In genomic region chr10:118083035-118083720, GRCm38 (mm10) we compare ENCODE assay signal across 12 mouse cellular contexts. TPM values are rescaled to one million over a fixed set of nuclear protein-coding genes. Genes with fewer than 3 reads are reported as not detected.
DNase-seq lines count a peak whose midpoint lies in the region; ATAC-seq and TF ChIP-seq lines count a peak whose summit lies in the region.
"Had no signal": no experiment of that assay in that cellular context is flagged by ENCODE, and none has a peak within 500 bp of the region (broad histone marks: within the 10 kb centered on the region; RNA-seq: fewer than 3 reads in every experiment).

No protein-coding gene starts in this region.

- H3K27me3 ChIP-seq in heart, postnatal 0 days (ENCODE audit: control insufficient read depth, insufficient read depth, low read length): no peaks in the 10 kb centered on the region
- H3K27me3 ChIP-seq in heart, embryonic 11.5 days (ENCODE audit: control insufficient read depth, insufficient read depth, low read length): no peaks in the 10 kb centered on the region
- no peaks in the 10 kb centered on the region for H3K27me3 ChIP-seq in midbrain, embryonic 11.5 days (ENCODE audit: control insufficient read depth, insufficient read depth, low read length)
- H3K27me3 ChIP-seq: lung, embryonic 15.5 days; neural tube, embryonic 12.5 days had no signal

- no peak overlapping the region for H3K4me3 ChIP-seq in heart, postnatal 0 days (ENCODE audit: low read depth, low read length)
- no peak overlapping the region for H3K4me3 ChIP-seq in heart, embryonic 11.5 days (ENCODE audit: low read depth, low read length)
- no peak overlapping the region for H3K4me3 ChIP-seq in bone marrow, adult 2 months (replicated peaks; ENCODE audit: control insufficient read depth, low read depth, low read length)
- H3K4me3 ChIP-seq in midbrain, embryonic 11.5 days (ENCODE audit: low read depth, low read length): no peak overlapping the region
- H3K4me3 ChIP-seq: left cerebral cortex, adult 2 months; lung, embryonic 15.5 days; neural tube, embryonic 12.5 days had no signal

- no peaks in the 10 kb centered on the region for H3K9me3 ChIP-seq in heart, postnatal 0 days (replicated peaks; ENCODE audit: control insufficient read depth, low read length)
- no peaks in the 10 kb centered on the region for H3K9me3 ChIP-seq in heart, embryonic 11.5 days (replicated peaks; ENCODE audit: control insufficient read depth, low read length)
- no peaks in the 10 kb centered on the region for H3K9me3 ChIP-seq in midbrain, embryonic 11.5 days (ENCODE audit: control insufficient read depth, low read length)
- H3K9me3 ChIP-seq: lung, embryonic 15.5 days; neural tube, embryonic 12.5 days had no signal

- WGBS in heart, postnatal 0 days: 80% methylated on average over 13 of the region's 13 CpGs
- 82% methylated on average over 13 of the region's 13 CpGs for WGBS in heart, embryonic 11.5 days (ENCODE audit: insufficient replicate concordance)
- WGBS in bone marrow, adult 2 months: 59% methylated on average over 13 of the region's 13 CpGs
- 92% methylated on average over 13 of the region's 13 CpGs for WGBS in midbrain, embryonic 11.5 days

- H3K9ac ChIP-seq in heart, postnatal 0 days (replicated peaks; ENCODE audit: low read depth, low read length): no peak overlapping the region
- H3K9ac ChIP-seq in heart, embryonic 11.5 days (ENCODE audit: low read depth, low read length): no peak overlapping the region
- H3K9ac ChIP-seq in midbrain, embryonic 11.5 days (ENCODE audit: low read length): no peak overlapping the region
- H3K9ac ChIP-seq: lung, embryonic 15.5 days; neural tube, embryonic 12.5 days had no signal

- no peak for TF ChIP-seq CTCF in heart, postnatal 0 days (IDR thresholded peaks at IDR 0.05; ENCODE audit: low read depth)
- no peak for TF ChIP-seq CTCF in bone marrow, adult 2 months (IDR thresholded peaks at IDR 0.05; ENCODE audit: control insufficient read depth, insufficient read depth, low read length)

- no peak for TF ChIP-seq POLR2A in bone marrow, adult 2 months (IDR thresholded peaks at IDR 0.05; ENCODE audit: borderline replicate concordance, control insufficient read depth, low read depth, low read length)

- no peak for ATAC-seq in heart, postnatal 0 days (ENCODE audit: insufficient read depth, low read depth)
- no peak for ATAC-seq in heart, embryonic 11.5 days (replicated peaks; ENCODE audit: insufficient number of reproducible peaks, low FRiP score, low TSS enrichment)
- no peak for ATAC-seq in midbrain, embryonic 11.5 days (ENCODE audit: low FRiP score)

- H3K27ac ChIP-seq in heart, postnatal 0 days (ENCODE audit: low read depth): peak overlapping the region; percentile 22; the same call in 1 of the 2 replicates
- H3K27ac ChIP-seq in heart, embryonic 11.5 days (ENCODE audit: low read depth, low read length): no peak overlapping the region
- peak overlapping the region; percentile 78 for H3K27ac ChIP-seq in bone marrow, adult 2 months (ENCODE audit: control insufficient read depth, insufficient read depth, low read depth, low read length, poor library complexity)
- no peak overlapping the region for H3K27ac ChIP-seq in midbrain, embryonic 11.5 days (ENCODE audit: low read depth, low read length)
- H3K27ac ChIP-seq: left cerebral cortex, adult 2 months; lung, embryonic 15.5 days; neural tube, embryonic 12.5 days had no signal

- no peak for DNase-seq in heart, postnatal 0 days (ENCODE audit: low spot score)
- DNase-seq in monocyte, adult 2 months (ENCODE audit: low read depth in 1 of 2, low spot score in 2 of 2): peak; percentile 79 to 81
- peak; percentile 68 to 71 for DNase-seq in thymus, postnatal 10 days (ENCODE audit: low spot score in 2 of 2)
- no peak for DNase-seq in midbrain, embryonic 11.5 days (ENCODE audit: low spot score, missing footprints)
- DNase-seq in MN1 (ENCODE audit: low spot score): no peak
- DNase-seq in cerebellum, postnatal 14 days: no peak
- DNase-seq: cerebellum, adult 11-12 months had no signal

- H3K4me2 ChIP-seq in heart, postnatal 0 days (ENCODE audit: low read depth, low read length): no peak overlapping the region
- H3K4me2 ChIP-seq in heart, embryonic 11.5 days: no peak overlapping the region
- H3K4me2 ChIP-seq in midbrain, embryonic 11.5 days: no peak overlapping the region
- H3K4me2 ChIP-seq: lung, embryonic 15.5 days; neural tube, embryonic 12.5 days had no signal

- no peaks in the 10 kb centered on the region for H3K4me1 ChIP-seq in heart, postnatal 0 days (ENCODE audit: control insufficient read depth, insufficient read depth)
- H3K4me1 ChIP-seq in heart, embryonic 11.5 days (ENCODE audit: control insufficient read depth, insufficient read depth, low read length): no peaks in the 10 kb centered on the region; the same call in 1 of the 2 replicates
- H3K4me1 ChIP-seq in bone marrow, adult 2 months (ENCODE audit: control insufficient read depth, insufficient read depth, low read length): peaks cover 6% of the 10 kb centered on the region; the same call in 1 of the 2 replicates
- peaks cover 6% of the 10 kb centered on the region; the same call in 1 of the 2 replicates for H3K4me1 ChIP-seq in midbrain, embryonic 11.5 days (ENCODE audit: control insufficient read depth, insufficient read depth, low read length)
- H3K4me1 ChIP-seq: lung, embryonic 15.5 days had no signal

- TF ChIP-seq EP300 in heart, postnatal 0 days (IDR thresholded peaks at IDR 0.05; ENCODE audit: low read depth): no peak

- no peaks in the 10 kb centered on the region for H3K36me3 ChIP-seq in heart, postnatal 0 days (replicated peaks; ENCODE audit: control insufficient read depth, insufficient read depth, low read length)
- H3K36me3 ChIP-seq in heart, embryonic 11.5 days (ENCODE audit: control insufficient read depth, insufficient read depth, low read length): no peaks in the 10 kb centered on the region
- H3K36me3 ChIP-seq in midbrain, embryonic 11.5 days (ENCODE audit: control insufficient read depth, insufficient read depth, low read length): no peaks in the 10 kb centered on the region
- H3K36me3 ChIP-seq: lung, embryonic 15.5 days; neural tube, embryonic 12.5 days had no signal

RNA-seq across cellular contexts. Expression of gene Mdm1, which starts 58.4 kb away (rescaled TPM):
- 8.0 and 9.8 TPM in 2 replicates for total RNA-seq in heart, postnatal 0 days (2014; rRNA removed; ENCODE audit: low replicate concordance)
- 8.9 TPM in 2 replicates for polyA plus RNA-seq in heart, postnatal 0 days (2015; fragmentation: Nextera tagmentation; extraction: Ambion mirVana)
- 17.2 and 19.0 TPM in 2 replicates for polyA plus RNA-seq in heart, embryonic 11.5 days (2014; fragmentation: Nextera tagmentation; extraction: Ambion mirVana)
- 5.3 and 17.4 TPM in 2 replicates for polyA plus RNA-seq in bone marrow, adult 2 months (2011; ENCODE audit: insufficient read depth, insufficient read length, low replicate concordance, missing spikeins)
- polyA plus RNA-seq in midbrain, embryonic 11.5 days (2014; fragmentation: Nextera tagmentation; extraction: Ambion mirVana): 56.7 and 59.0 TPM in 2 replicates

Comparison
In these comparisons a context has a peak if more than half of its experiments do, and no peak if none do; other contexts are left out.
1. H3K27ac ChIP-seq: peak in heart, postnatal 0 days (single experiment) and bone marrow, adult 2 months (single experiment); none in heart, embryonic 11.5 days (single experiment) and midbrain, embryonic 11.5 days (single experiment).
2. DNase-seq: peak in monocyte, adult 2 months (2 of 2) and thymus, postnatal 10 days (2 of 2); none in heart, postnatal 0 days (single experiment), midbrain, embryonic 11.5 days (single experiment), MN1 (single experiment) and cerebellum, postnatal 14 days (0 of 2).